Mouse (Mus musculus) kidney, postnatal 25 days (tissue): Measurements from ENCODE around the gene Olfr397.

Source experiments
- DNase-seq, 2 experiments: peaks; one replicate each; pipeline ENCODE4 v3.0.0; 2021; ENCODE audit warnings: mixed read lengths in 2 of 2

The Olfr397 gene

DNA sequence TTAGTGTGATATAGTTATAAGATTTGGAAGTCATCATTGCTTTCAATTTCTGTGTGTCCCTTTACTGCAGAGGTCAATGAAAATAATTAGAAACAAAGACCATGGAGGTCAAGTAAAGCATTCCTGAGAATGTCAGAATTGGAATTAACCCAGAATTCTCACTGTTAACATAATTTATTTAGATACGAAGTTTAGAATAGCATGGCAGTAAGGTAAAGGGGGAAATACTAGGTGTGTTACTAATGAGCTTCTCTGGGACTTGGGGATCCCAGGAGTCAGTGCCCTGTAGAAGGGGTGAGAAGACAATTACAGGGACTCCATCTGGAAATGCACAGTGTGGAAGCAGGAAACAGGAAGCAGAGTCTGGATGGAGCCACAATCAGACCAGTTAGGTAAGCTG, at the start of gene Olfr397:
Gene Olfr397, plus strand, starts transcription at position 301 of the 400 bp plus-strand sequence.
- DNase-seq: no peak

- DNase-seq: no peak
These were observed 24.2 kb upstream of the Olfr397 start, which contains the start of gene Olfr23 for GRCm38 (mm10) chr11:73936377-73936776. TSS of gene Olfr23 (plus strand) at chr11:73936677.

GRCm38 (mm10) chr11:73990307-73990706, 29.7 kb downstream of the Olfr397 start, which contains the start of gene Olfr398:
TSS of gene Olfr398 (minus strand) at chr11:73990407.
- DNase-seq: no peak

DNA sequence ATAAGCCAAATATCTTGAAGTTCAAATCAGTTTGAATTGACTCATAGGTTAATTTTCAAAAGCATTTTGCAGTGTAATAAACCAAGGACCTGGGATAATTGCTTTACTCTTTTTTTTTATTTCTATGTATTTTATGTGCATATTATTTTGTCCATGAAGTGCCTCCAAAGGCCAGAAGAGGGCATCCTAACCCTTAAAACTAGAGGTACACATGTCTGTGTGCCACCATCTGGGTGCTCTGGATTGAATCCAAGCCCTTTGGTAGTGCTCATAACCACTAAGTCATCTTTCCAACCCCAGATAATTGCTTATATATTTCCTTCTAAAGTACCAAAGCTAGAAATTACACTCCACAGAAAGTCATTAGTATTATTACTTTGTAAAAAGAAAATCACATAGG, 32.5 kb downstream of the Olfr397 start:
- DNase-seq: peak in 1 of 2 experiments; percentile 31
